Mouse (Mus musculus) bone marrow macrophage, adult 2 months (primary cell): ENCODE results near the gene Cabp7. TPM values are rescaled to one million over a fixed set of nuclear protein-coding genes. Genes with fewer than 3 reads are reported as not detected.

Experiments
- H3K27ac ChIP-seq: 2 replicates; pipeline ENCODE4 v1.5.1; 2012; ENCODE audit warnings: low read depth, low read length; ENCODE audit not compliant: insufficient read depth
- H3K4me1 ChIP-seq: 2 replicates; pipeline ENCODE4 v1.6.1; 2012; ENCODE audit warnings: low read length; ENCODE audit not compliant: control insufficient read depth, insufficient read depth
- H3K4me3 ChIP-seq: 2 replicates; pipeline ENCODE4 v1.5.1; 2012; ENCODE audit warnings: mild to moderate bottlenecking, low read length, moderate library complexity; ENCODE audit not compliant: insufficient read depth
- CTCF ChIP-seq: IDR thresholded peaks from 2 replicates; pipeline ENCODE4 v1.5.1; 2012; ENCODE audit warnings: low read depth, mild to moderate bottlenecking, low read length, moderate library complexity
- POLR2A ChIP-seq: IDR thresholded peaks from 2 replicates; pipeline ENCODE4 v1.6.1; 2012; ENCODE audit warnings: mild to moderate bottlenecking, low read depth, low read length, borderline replicate concordance
- polyA plus RNA-seq: library from polyadenylated mRNA; stranded (reverse); fragments of >200 nt; gene quantifications from 2 replicates; pipeline ENCODE4 v1.2.4, GENCODE M21; 2012; ENCODE audit not compliant: missing spikeins, insufficient read depth, insufficient read length

Cabp7 gene
- polyA plus RNA-seq, 1 experiment = not detected

DNA sequence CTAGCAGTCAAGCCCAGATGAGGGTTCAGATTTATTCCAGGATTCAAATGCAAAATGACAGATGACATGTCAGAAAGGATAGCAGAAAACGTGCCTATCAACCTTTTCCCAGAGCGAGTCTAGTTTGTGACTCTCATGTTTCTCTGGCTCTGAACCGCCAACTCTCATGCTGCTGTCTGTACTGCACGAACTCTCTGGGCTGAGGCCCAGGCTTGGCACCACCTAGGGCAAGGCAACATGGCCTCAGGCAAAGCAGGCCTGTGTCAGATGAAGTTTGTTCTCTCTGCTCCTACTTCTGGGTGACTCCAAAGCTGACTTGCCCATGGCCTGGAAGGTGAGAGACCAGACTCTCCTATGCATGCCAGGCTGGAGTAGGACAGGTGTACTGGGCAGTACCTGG is 21.8 kb upstream of the Cabp7 start:
- no peak for TF ChIP-seq POLR2A
- TF ChIP-seq CTCF = no peak
- no peak overlapping the region for H3K27ac ChIP-seq
- no peaks in the 10 kb centered on the region for H3K4me1 ChIP-seq
- H3K4me3 ChIP-seq = no peak overlapping the region

DNA sequence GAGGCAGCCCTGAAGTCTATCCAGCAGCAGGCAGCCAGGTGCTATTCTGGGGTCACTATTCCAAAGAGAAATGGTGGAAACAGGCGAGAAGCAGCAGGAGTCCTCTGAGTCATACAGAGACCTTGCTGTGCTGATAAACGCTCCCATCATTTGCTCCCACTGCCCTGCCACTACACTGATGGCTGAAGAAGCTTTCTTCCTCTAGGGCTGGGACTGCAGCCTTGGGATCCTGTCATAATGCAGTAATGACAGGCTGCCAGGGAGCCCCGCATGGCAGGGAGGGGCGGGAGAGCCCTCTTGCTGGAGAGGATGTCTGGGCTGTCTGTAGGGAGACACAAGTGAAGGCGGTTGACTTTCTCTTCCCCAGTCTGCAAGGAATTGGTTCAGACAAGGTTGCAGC is 17.9 kb upstream of the Cabp7 start:
- TF ChIP-seq POLR2A (no peak), CTCF (no peak)
- H3K27ac ChIP-seq = no peak overlapping the region
- H3K4me3 ChIP-seq = no peak overlapping the region
- peaks cover 2% of the 10 kb centered on the region; the same call in 1 of the 2 replicates for H3K4me1 ChIP-seq

DNA sequence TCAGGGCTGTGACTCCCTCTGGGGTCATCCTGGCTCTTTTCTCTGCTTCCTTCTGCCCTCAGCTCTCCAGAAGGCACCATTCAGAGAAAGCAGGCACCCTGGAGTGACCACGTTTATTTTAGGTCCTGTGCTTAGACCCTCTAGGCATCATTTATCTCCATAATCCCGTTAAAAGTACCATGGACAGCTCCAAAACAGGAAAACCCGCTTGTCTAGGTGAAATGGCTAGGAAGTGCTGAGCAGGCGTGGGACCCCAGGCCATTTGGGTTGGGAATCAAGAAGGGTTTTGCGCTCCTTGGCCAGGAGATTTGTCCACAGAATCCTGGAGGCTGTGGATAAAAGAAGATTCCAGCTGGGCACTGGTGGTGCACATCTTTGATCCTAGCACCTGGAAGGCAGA is 17.1 kb upstream of the Cabp7 start:
- H3K4me1 ChIP-seq = peaks cover 2% of the 10 kb centered on the region; the same call in 1 of the 2 replicates
- TF ChIP-seq POLR2A (no peak), CTCF (no peak)

DNA sequence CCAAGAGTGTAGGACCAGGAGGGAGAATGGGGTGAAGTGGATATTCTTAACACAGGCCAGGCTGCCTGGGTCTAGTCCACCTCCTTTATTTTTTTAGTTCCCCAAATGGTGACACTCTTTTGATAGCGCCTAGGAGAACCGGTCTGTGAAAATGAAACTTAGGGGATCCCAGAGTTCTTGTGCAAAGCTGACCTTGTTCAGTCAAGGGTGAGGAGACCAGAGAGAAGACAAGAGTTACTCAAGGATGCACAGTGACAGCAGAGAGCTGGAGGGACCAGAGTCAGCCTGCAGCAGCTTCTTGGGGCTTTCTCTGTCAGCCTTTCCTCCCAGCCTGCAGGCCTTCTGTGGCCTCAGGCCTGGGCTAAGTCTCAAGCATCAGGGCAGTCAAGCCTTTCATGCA is 15.9 kb upstream of the Cabp7 start:
- Histone ChIP-seq H3K27ac (no peak overlapping the region), H3K4me3 (no peak overlapping the region), H3K4me1 (peaks cover 2% of the 10 kb centered on the region; the same call in 1 of the 2 replicates)
- TF ChIP-seq CTCF = no peak
- TF ChIP-seq POLR2A = no peak

More for the DNA sequence above, 17.1 kb upstream of the Cabp7 start:
- H3K4me3 ChIP-seq = no peak overlapping the region
- H3K27ac ChIP-seq = no peak overlapping the region

DNA sequence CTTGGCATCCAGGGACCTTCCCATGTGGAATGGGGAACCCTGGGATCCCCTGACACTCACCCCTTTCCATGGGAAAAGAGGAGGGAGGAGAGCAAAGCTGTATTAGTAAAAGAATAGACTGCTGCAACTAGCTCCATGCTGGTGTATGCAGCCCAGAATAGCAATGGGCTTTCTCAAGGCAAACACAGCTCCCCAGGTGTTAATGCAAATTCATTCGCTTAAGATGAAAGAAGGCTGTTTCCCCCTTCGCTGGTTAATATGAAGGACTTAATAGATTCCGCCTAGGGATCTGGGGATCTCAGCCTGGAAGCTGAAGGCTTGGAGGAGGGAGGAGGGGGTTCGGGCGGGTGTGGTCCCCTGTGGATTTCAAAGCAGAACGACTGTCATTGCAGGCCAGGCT is 15.4 kb upstream of the Cabp7 start:
- Histone ChIP-seq H3K27ac (no peak overlapping the region), H3K4me1 (peaks cover 2% of the 10 kb centered on the region; the same call in 1 of the 2 replicates), H3K4me3 (no peak overlapping the region)
- TF ChIP-seq POLR2A = no peak
- no peak for TF ChIP-seq CTCF

DNA sequence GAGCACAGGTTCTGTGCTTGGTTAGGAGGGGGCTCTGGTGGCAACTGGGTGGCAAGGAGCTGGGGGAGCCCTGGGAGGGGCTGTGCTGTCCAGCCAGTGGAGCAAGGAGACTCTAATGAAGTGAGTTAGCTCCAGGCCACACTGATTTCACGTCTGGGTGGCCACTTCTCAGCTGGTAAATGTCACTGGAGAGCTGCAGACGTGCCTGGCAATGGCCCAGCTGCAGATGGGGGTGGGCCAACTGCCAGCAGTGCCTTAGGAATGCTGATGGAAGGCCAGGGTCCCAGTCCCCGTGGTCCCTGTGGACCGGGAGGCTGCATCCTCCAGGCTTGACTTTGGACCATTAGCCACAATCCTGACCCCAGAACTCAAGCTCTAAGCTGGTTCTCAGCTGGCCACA is 13.9 kb upstream of the Cabp7 start:
- no peak overlapping the region for H3K4me3 ChIP-seq
- H3K27ac ChIP-seq = no peak overlapping the region
- peaks cover 2% of the 10 kb centered on the region; the same call in 1 of the 2 replicates for H3K4me1 ChIP-seq
- no peak for TF ChIP-seq POLR2A
- no peak for TF ChIP-seq CTCF

DNA sequence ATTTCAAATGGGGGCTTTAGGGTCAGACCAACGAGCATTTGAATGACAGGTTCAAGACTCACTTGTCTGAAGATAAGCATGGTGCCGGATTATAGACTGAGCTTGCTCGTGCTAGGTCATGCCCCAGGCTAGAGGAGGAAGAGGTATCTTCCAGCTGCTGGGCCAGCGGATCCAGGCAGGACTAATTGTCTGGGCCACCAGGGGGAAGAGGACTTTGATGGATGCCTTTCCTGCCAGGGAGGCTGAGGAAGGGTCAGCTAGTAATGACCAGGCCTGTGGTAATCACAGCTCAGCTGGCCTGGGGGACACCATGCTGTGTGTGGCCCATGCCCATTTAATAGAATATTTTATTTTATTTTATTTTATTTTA is 11.2 kb upstream of the Cabp7 start:
- TF ChIP-seq CTCF (no peak), POLR2A (no peak)
- Histone ChIP-seq H3K4me1 (peaks cover 2% of the 10 kb centered on the region; the same call in 1 of the 2 replicates), H3K4me3 (no peak overlapping the region), H3K27ac (no peak overlapping the region)

DNA sequence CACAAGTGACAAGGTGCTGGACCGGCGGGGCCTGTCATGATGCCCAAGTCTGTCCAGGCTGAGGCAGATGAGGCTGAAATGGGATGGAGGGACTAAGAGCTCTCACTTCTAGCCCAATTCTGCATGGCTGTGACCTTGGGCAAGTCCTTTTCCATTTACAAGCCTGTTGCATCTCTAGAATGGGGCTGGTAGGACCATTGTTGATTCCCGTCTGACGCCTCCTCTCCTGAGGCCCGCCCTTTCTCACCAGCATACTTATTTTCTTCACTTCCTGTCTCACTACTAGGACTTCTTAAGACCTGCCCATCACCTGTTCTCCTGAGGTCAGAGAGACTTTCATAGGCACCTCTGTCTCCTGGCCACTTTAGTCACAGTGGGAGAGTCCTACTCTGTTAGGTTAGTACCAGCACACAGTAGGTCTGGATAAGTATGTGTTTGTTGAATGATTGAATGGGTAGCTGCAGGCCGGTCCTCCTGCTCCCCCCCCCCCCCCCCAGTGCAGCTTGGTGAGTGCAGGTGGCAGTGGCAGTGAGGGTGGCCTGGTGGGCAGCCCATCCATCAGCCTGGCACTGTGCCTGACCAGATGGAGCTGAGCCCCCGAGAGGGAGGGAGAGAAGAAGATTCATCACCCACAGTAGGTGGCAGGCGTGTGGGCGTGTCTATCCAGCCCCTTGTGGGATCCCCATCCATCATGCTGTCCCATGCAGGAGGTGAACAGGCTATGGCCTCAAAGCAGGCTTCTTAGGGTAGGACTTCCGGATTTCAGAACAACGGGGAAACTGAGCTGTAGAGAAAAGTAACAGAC is 10.6 kb upstream of the Cabp7 start:
- no peak for TF ChIP-seq POLR2A
- TF ChIP-seq CTCF = no peak
- Histone ChIP-seq H3K4me3 (no peak overlapping the region), H3K4me1 (no peaks in the 10 kb centered on the region), H3K27ac (no peak overlapping the region)

DNA sequence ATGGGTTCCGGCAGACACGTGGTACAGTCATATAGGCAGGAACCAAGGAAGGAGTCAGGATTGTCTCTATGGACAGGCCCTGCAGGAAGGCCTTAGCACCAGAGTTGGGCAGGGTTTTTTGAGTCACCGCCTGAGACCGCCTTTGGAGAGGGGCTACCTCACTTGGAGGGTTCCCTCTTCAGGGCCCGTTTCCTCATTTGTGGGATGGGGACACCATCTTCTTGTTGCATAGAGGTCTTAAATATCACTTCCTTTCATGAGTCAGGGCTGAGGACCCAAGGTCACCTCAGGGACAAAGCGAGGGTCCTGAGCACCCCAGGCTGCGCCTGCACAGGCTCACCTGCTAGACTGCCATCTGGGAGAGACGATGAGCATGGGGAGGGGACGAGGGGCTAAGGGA is 9.9 kb upstream of the Cabp7 start:
- TF ChIP-seq POLR2A = no peak
- no peak for TF ChIP-seq CTCF
- Histone ChIP-seq H3K4me1 (no peaks in the 10 kb centered on the region), H3K4me3 (no peak overlapping the region), H3K27ac (no peak overlapping the region)

DNA sequence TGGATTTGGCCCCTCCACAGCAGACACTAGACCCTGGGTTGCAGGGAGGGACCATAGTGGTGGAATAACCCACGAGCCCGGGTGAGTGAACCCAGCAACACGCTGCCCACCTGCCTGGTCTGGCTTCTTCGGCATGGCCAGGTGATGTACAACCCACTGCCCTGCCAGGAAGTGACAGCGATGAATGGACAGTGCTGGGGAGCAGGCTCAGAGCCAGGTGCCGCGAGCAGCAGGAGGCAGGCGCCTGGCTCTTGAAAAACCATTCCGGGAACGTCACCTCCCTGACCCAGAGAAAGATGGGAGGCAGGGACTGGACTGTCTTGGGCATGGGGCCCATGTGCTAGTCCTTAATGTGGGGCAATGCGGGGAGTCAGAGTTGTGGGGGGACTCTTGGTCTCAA is 8.3 kb upstream of the Cabp7 start:
- H3K4me3 ChIP-seq = no peak overlapping the region
- H3K27ac ChIP-seq = no peak overlapping the region
- no peak for TF ChIP-seq POLR2A
- no peak for TF ChIP-seq CTCF
- no peaks in the 10 kb centered on the region for H3K4me1 ChIP-seq

DNA sequence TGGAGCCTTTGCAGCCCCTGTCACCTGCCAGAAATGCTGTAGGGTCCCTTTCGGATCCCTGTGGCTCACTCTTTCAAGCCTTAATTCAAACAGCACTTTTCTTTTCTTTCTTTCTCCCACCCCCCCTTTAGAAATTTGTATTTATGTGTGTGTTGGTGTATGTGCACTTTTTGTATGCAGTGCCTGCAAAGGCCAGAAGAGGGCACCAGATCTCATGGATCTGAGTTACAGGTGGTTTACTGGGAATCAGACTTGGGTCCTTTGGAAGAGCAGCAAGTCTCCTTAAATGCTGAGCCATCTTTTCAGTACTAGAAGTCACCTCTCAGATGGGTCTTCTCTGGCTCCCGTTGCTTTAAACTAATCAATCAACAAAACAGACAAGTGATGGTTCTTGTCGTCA is 7.5 kb upstream of the Cabp7 start:
- Histone ChIP-seq H3K4me1 (no peaks in the 10 kb centered on the region), H3K27ac (no peak overlapping the region), H3K4me3 (no peak overlapping the region)
- TF ChIP-seq CTCF = no peak
- no peak for TF ChIP-seq POLR2A
